Mouse (Mus musculus) heart, embryonic 13.5 days (tissue): Measurements from ENCODE around the gene Gramd4. TPM values are rescaled to one million over a fixed set of nuclear protein-coding genes. Genes with fewer than 3 reads are reported as not detected.

Experiments used
- ATAC-seq: fragments of 200-750 bp; cut with Nextera tagmentation; 2 replicates; pipeline ENCODE4 v1.8.0; 2017; ENCODE audit warnings: moderate TSS enrichment; ENCODE audit not compliant: insufficient number of reproducible peaks, low FRiP score, low TSS enrichment; ENCODE audit errors: extremely low read depth
- H3K27ac ChIP-seq: fragments of 300-500 bp; sonication (generic); replicated peaks from 2 replicates; pipeline ENCODE4 v1.5.1; 2015; ENCODE audit warnings: moderate library complexity, mild to moderate bottlenecking, inconsistent platforms
- H3K27me3 ChIP-seq: fragments of 300-500 bp; sonication (generic); replicated peaks from 2 replicates; pipeline ENCODE4 v1.6.1; 2015; ENCODE audit warnings: mild to moderate bottlenecking, inconsistent platforms
- H3K36me3 ChIP-seq: fragments of 300-500 bp; sonication (generic); 2 replicates; pipeline ENCODE4 v1.6.1; 2015; ENCODE audit warnings: mild to moderate bottlenecking, inconsistent platforms
- H3K4me1 ChIP-seq: fragments of 300-500 bp; sonication (generic); 2 replicates; pipeline ENCODE4 v1.6.1; 2015; ENCODE audit warnings: inconsistent platforms
- H3K4me2 ChIP-seq: fragments of 300-500 bp; sonication (generic); 2 replicates; pipeline ENCODE4 v1.6.1; 2015; ENCODE audit warnings: inconsistent platforms, mild to moderate bottlenecking, moderate library complexity
- H3K4me3 ChIP-seq: fragments of 300-500 bp; sonication (generic); 2 replicates; pipeline ENCODE4 v1.5.1; 2015; ENCODE audit warnings: moderate library complexity, mild to moderate bottlenecking, inconsistent platforms
- H3K9ac ChIP-seq: fragments of 300-500 bp; sonication (generic); 2 replicates; pipeline ENCODE4 v1.6.1; 2015; ENCODE audit warnings: inconsistent platforms, mild to moderate bottlenecking, moderate library complexity
- H3K9me3 ChIP-seq: fragments of 300-500 bp; sonication (generic); 2 replicates; pipeline ENCODE4 v1.6.1; 2016; ENCODE audit warnings: inconsistent platforms
- WGBS: fragments of 180-500 bp; shearing (Covaris S2); methylation state at CpG from one replicate; pipeline ENCODE4 v1.1.7; 2015; ENCODE audit warnings: mixed read lengths; 5-methylcytosine and 5-hydroxymethylcytosine counted together
- polyA plus RNA-seq: library from polyadenylated mRNA; unstranded; fragments of >200 nt; fragmentation: Nextera tagmentation; extraction: Ambion mirVana; gene quantifications from 2 replicates; pipeline ENCODE4 v1.2.1, GENCODE M21; 2015

The Gramd4 gene
- polyA plus RNA-seq, 1 experiment from 2014 or later: 11.9 TPM

- 72% methylated on average over 11 of the region's 11 CpGs for WGBS
- Histone ChIP-seq H3K9ac (peak overlapping the region; percentile 37), H3K27me3 (no peaks in the 10 kb centered on the region)
Measured at GRCm38 (mm10) chr15:86082551-86082961, 25.1 kb downstream of the Gramd4 start.

GRCm38 (mm10) chr15:86083261-86083741 is 25.8 kb downstream of the Gramd4 start:
- Histone ChIP-seq H3K27me3 (no peaks in the 10 kb centered on the region), H3K9ac (peak overlapping the region; percentile 37), H3K4me2 (peak overlapping the region; percentile 49), H3K4me1 (peaks cover 99% of the 10 kb centered on the region), H3K27ac (peak overlapping the region; percentile 86), H3K36me3 (no peaks in the 10 kb centered on the region), H3K9me3 (no peaks in the 10 kb centered on the region), H3K4me3 (no peak overlapping the region)
- ATAC-seq: no peak
- 12% methylated on average over 6 of the region's 6 CpGs for WGBS

More at GRCm38 (mm10) chr15:86082551-86082961, 25.1 kb downstream of the Gramd4 start:
- Histone ChIP-seq H3K4me1 (peaks cover 99% of the 10 kb centered on the region), H3K4me2 (peak overlapping the region; percentile 49), H3K27ac (peak overlapping the region; percentile 86), H3K36me3 (no peaks in the 10 kb centered on the region), H3K4me3 (no peak overlapping the region), H3K9me3 (no peaks in the 10 kb centered on the region)
- no peak for ATAC-seq

- H3K27ac ChIP-seq: peak overlapping the region; percentile 91
- H3K27me3 ChIP-seq: no peaks in the 10 kb centered on the region
- WGBS: 22% methylated on average over 17 of the region's 17 CpGs
- H3K36me3 ChIP-seq: no peaks in the 10 kb centered on the region
- no peak overlapping the region for H3K4me3 ChIP-seq
- H3K9ac ChIP-seq: peak overlapping the region; percentile 58
- peak overlapping the region; percentile 25 for H3K4me2 ChIP-seq
- ATAC-seq: peak; percentile 6; the same call in 1 of the 2 replicates
- H3K4me1 ChIP-seq: peaks cover 98% of the 10 kb centered on the region
- no peaks in the 10 kb centered on the region for H3K9me3 ChIP-seq
Measured at GRCm38 (mm10) chr15:86085301-86086225, 28.1 kb downstream of the Gramd4 start.

- Histone ChIP-seq H3K4me2 (peak overlapping the region; percentile 25), H3K4me3 (no peak overlapping the region), H3K27me3 (no peaks in the 10 kb centered on the region), H3K9me3 (no peaks in the 10 kb centered on the region), H3K27ac (peak overlapping the region; percentile 91), H3K4me1 (peaks cover 99% of the 10 kb centered on the region), H3K36me3 (no peaks in the 10 kb centered on the region), H3K9ac (peak overlapping the region; percentile 58)
- ATAC-seq: no peak
- 49% methylated on average over 8 of the region's 8 CpGs for WGBS
Measured at GRCm38 (mm10) chr15:86086291-86086706, 28.8 kb downstream of the Gramd4 start.

GRCm38 (mm10) chr15:86087591-86088149 is 30.2 kb downstream of the Gramd4 start:
- no peak for ATAC-seq
- H3K27me3 ChIP-seq: no peaks in the 10 kb centered on the region
- H3K4me1 ChIP-seq: peaks cover 88% of the 10 kb centered on the region
- no peak overlapping the region for H3K4me2 ChIP-seq
- 67% methylated on average over 14 of the region's 14 CpGs for WGBS
- H3K4me3 ChIP-seq: no peak overlapping the region
- H3K27ac ChIP-seq: peak overlapping the region; percentile 82; the same call in 1 of the 2 replicates
- no peaks in the 10 kb centered on the region for H3K9me3 ChIP-seq
- H3K9ac ChIP-seq: peak overlapping the region; percentile 56
- H3K36me3 ChIP-seq: peaks cover 11% of the 10 kb centered on the region

- ATAC-seq: no peak
- H3K36me3 ChIP-seq: peaks cover 18% of the 10 kb centered on the region
- 78% methylated on average over 11 of the region's 11 CpGs for WGBS
- peak overlapping the region; percentile 82 for H3K27ac ChIP-seq
- no peak overlapping the region for H3K4me2 ChIP-seq
- H3K4me1 ChIP-seq: peaks cover 81% of the 10 kb centered on the region
- no peaks in the 10 kb centered on the region for H3K9me3 ChIP-seq
- no peaks in the 10 kb centered on the region for H3K27me3 ChIP-seq
- H3K9ac ChIP-seq: peak overlapping the region; percentile 56; the same call in 1 of the 2 replicates
- no peak overlapping the region for H3K4me3 ChIP-seq
Measured at GRCm38 (mm10) chr15:86088266-86088790, 30.8 kb downstream of the Gramd4 start.

- no peak for ATAC-seq
- Histone ChIP-seq H3K4me3 (no peak overlapping the region), H3K9me3 (no peaks in the 10 kb centered on the region), H3K36me3 (peaks cover 23% of the 10 kb centered on the region), H3K4me2 (no peak overlapping the region), H3K4me1 (peaks cover 72% of the 10 kb centered on the region), H3K27ac (peak overlapping the region; percentile 82), H3K27me3 (no peaks in the 10 kb centered on the region), H3K9ac (0 out of 2 replicates have a peak overlapping the region, but pooled peaks have one; percentile 50)
- 53% methylated on average over 13 of the region's 13 CpGs for WGBS
Measured at GRCm38 (mm10) chr15:86089091-86089744, 31.7 kb downstream of the Gramd4 start.

GRCm38 (mm10) chr15:86089991-86090529 is 32.6 kb downstream of the Gramd4 start:
- peak overlapping the region; percentile 50; the same call in 1 of the 2 replicates for H3K9ac ChIP-seq
- H3K4me1 ChIP-seq: peaks cover 64% of the 10 kb centered on the region
- ATAC-seq: no peak
- no peaks in the 10 kb centered on the region for H3K27me3 ChIP-seq
- no peaks in the 10 kb centered on the region for H3K9me3 ChIP-seq
- H3K4me3 ChIP-seq: no peak overlapping the region
- no peak overlapping the region for H3K4me2 ChIP-seq
- peak overlapping the region; percentile 82 for H3K27ac ChIP-seq
- WGBS: 50% methylated on average over 11 of the region's 11 CpGs
- H3K36me3 ChIP-seq: peaks cover 23% of the 10 kb centered on the region

- no peak overlapping the region for H3K4me2 ChIP-seq
- H3K27ac ChIP-seq: peak overlapping the region; percentile 82
- H3K4me3 ChIP-seq: no peak overlapping the region
- peaks cover 59% of the 10 kb centered on the region for H3K4me1 ChIP-seq
- H3K9ac ChIP-seq: no peak overlapping the region; the same call in 1 of the 2 replicates
- H3K9me3 ChIP-seq: no peaks in the 10 kb centered on the region
- WGBS: 87% methylated on average over 8 of the region's 8 CpGs
- no peak for ATAC-seq
- H3K36me3 ChIP-seq: peaks cover 23% of the 10 kb centered on the region
- no peaks in the 10 kb centered on the region for H3K27me3 ChIP-seq
Measured at GRCm38 (mm10) chr15:86090578-86090977, 33.1 kb downstream of the Gramd4 start.

GRCm38 (mm10) chr15:86091201-86091997 is 33.9 kb downstream of the Gramd4 start:
- H3K27me3 ChIP-seq: no peaks in the 10 kb centered on the region
- H3K4me1 ChIP-seq: peaks cover 51% of the 10 kb centered on the region
- 90% methylated on average over 23 of the region's 23 CpGs for WGBS
- H3K27ac ChIP-seq: no peak overlapping the region
- ATAC-seq: no peak
- no peak overlapping the region for H3K4me2 ChIP-seq
- H3K36me3 ChIP-seq: peaks cover 31% of the 10 kb centered on the region
- H3K9me3 ChIP-seq: no peaks in the 10 kb centered on the region
- no peak overlapping the region for H3K9ac ChIP-seq
- H3K4me3 ChIP-seq: no peak overlapping the region
